Mouse (Mus musculus) telencephalon, adult 2 months (tissue): ENCODE measurements around the gene Apba2.

ENCODE experiments used
- DNase-seq: peaks from one replicate; pipeline ENCODE4 v3.0.0-alpha.2; 2011; ENCODE audit warnings: low read depth, low spot score

The Apba2 gene

DNA sequence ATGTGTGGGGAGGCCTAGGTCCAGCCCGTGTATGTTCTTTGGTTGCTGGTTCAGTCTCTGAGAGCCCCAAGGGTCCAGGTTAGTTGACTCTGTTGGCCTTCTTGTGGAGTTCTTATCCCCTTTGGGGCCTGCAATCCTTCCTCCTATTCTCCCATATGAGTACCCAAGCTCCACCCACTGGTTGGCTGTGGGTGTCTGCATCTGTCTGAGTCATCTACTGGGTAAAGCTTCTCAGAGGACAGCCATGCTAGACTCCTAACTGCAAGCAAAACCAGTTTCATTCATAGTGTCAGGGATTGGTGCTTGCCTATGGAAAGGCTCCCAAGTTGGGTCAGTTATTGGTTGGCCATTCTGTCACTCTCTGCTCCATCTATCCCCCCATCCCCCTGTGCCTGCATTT, 29.8 kb downstream of the Apba2 start:
- no peak for DNase-seq

- no peak for DNase-seq
Measured at GRCm38 (mm10) chr7:64533374-64533773, 31.9 kb downstream of the Apba2 start.

DNA sequence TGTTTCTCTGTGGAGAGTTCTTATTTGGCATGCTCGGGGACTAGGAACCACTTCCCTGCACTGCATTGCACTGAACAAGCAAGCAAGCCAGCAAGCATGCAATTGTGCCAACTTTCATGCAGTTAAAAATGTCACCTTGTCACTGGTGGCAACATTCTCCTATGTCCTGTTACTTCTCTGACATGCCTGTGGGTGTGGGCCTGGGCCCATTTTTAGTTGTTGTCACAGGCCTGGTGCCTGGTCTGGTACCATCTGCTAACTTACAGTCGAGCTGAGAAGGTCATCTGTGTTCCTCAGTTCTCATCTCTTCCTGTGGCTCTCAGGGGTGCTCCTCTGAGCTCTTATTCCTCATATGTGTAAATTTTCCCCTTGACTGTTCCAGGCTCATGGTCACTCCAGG, 33.8 kb downstream of the Apba2 start:
- no peak for DNase-seq

GRCm38 (mm10) chr7:64539450-64540148, 38.1 kb downstream of the Apba2 start:
- DNase-seq: no peak

- peak; percentile 54 for DNase-seq
Measured at GRCm38 (mm10) chr7:64546801-64547200, 45.3 kb downstream of the Apba2 start.

DNA sequence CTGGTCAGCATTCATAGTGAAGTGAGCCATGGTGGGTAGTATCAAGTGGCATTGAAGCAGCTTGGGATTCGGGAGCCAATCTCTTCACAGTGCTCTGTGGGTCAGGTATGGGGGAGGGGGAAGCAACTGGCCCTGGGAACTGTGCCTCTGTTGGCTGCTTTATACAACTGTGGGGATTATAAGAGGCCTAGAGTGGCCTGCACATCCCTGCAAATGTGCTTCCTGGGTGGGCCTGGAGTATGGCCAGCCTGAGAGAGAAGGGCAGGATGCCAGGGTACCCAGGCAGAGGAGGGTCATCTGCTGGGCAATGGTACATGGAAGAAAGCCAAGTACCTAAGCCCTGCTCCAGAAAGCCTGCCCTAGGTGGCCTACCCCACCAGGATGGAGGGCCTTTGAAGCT, 49.4 kb downstream of the Apba2 start:
- no peak for DNase-seq

DNA sequence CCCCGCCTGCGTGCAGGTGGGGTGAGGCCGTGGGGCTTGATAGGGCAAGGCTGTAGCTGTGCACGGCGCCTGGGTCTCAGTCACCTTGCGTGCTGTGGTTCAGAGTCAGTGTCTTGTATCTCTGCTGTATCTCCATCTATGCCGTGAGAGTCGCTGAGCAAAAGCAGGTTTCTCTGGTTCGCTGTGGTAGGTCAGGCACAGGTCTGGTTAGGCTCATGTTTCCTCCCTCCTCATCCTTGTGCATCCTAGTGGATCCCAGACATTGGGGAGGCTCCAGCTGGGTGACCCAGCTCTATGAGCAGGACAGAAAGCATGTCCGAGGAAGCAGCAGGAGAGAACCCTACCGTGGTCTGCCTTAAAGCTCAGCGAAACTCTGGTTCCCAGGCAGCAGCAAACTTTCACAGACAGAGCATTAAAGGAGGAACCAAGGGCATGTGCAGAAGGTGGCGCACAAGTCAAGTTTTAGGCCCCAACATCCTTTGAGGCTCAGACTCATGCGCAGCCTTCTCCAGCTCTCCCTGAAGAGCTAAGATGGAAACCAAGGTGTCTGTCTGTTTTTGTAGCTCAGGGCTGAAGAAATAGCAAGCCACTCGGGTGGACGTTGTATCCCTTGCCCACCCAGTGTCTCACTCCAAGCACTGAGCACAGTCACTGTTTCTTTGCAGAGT, 51.2 kb downstream of the Apba2 start:
- DNase-seq: no peak

DNA sequence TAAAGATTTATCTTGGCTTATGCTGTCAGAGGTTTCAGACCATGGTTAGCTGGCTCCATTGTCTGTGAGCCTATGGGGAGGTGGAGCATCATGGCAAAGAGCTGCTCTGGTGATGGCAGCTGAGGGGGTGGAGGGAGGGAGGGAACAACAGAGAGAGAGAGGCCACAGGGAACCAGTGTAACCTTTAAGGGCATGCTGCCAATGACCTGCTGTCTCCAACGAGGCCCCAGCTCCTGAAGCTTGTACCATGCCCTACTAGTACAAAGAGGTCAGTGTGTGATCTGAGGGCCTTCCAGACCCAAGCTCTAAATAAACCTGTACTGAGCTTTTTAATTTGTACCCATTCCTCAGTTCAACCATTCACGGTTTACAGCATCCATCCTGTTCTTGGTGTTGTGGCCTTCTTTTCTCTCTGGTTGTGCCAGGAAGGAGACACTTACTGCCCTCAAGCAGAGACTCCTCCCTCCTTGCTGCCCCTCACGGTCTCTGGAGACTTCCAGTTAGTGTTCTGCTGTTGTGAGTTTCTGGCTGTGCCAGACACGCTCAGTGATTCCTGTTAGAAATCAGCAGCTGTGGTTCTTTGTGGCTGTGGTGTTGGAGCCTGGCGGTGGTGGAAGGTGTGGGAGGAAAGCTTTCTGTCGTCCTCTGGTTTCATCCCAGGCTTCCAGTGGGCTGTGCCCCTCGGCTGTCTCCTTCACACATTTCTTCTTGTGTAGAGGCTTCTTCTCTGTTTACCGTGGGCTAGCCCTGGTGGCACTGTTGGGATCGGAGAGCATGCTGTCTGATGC, 60.4 kb downstream of the Apba2 start:
- DNase-seq: peak; percentile 50

GRCm38 (mm10) chr7:64564891-64565571, 63.5 kb downstream of the Apba2 start:
- peak; percentile 80 for DNase-seq

GRCm38 (mm10) chr7:64566371-64567243, 65.1 kb downstream of the Apba2 start:
- DNase-seq: peak; percentile 64

- DNase-seq: no peak
Measured at GRCm38 (mm10) chr7:64568722-64569121, 67.2 kb downstream of the Apba2 start.

GRCm38 (mm10) chr7:64569676-64570075, 68.2 kb downstream of the Apba2 start:
- DNase-seq: no peak

DNA sequence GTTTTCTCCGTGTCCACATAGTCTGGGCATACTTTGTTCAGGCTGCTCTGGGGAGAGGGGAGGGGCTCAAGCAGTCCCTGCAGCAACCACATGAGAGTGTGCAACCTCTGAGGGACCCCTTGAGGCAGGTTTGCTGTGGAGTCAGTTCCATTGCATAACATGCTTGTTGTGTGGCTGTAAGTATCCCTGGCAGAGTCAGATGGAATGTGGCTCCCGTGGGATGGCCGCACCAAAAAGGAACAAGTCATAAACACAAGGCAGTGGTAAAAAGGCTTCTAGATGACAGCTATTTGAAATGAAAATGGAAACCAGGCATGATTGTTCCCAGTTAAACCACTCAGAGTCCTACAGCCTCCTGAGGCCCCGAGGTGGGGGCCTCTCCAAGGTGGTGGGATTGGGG, 69.4 kb downstream of the Apba2 start:
- no peak for DNase-seq

- no peak for DNase-seq
Measured at GRCm38 (mm10) chr7:64574144-64574543, 72.6 kb downstream of the Apba2 start.

DNA sequence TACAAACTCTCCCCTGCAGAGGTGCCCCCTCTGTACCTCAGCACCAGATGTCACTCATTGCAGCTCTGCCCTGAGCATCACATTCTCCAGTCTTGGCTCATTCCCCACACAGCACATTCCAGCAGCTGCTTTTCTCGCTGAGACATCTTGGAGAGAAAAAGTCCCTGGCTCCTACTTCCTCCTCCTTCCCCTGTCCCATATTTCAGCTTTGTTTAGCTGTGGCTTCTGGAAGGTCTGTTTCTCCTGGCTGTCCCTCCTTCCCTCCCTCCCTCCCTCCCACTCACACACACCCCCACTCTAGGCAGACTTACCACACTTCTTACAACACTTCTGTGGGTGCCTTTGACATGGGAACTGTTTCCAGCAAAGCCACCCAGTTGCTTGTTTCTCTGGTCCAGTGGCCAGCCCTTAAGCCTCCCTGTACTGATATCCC, 75.0 kb downstream of the Apba2 start:
- DNase-seq: peak; percentile 82

DNA sequence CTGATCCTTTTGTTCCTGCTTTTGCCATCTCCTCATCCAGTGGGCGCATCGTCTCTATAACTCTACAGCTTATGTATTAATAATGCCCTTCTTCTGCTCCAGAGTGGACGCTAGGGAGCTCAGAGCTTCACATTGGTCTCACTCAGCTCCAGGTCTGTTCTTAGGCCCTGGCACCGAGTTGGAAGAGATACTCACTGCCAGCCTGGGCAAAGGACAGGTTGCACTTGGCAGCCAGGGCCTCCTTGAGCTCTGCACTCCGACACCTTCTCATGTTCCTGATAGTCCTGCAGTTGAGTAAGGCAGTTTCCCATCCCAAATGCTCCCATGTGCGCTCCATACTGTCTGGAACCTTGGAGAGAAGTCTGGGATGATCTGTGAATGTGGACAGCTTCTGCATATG, 76.7 kb downstream of the Apba2 start:
- no peak for DNase-seq

DNA sequence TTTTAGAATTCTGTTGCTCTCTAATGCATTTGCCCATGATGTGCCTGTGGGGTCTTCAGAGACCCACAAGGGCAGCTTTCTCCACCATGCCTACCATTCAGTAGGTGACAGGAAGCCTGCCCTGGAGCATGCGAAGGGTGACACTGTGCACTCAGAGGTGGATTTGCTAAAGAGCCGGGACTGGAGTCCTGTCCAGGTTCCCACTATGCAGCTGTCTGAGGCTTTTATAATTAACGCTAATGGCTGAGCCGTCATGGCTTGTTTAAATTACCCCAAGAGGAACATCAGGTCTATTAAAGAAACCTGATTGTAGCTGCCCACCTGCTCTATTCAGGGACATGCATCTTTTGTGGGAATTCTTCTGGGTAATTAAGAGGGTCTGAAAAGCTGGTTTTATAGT, 78.4 kb downstream of the Apba2 start:
- DNase-seq: no peak

- DNase-seq: no peak
Measured at GRCm38 (mm10) chr7:64580293-64580692, 78.8 kb downstream of the Apba2 start.

GRCm38 (mm10) chr7:64582358-64582757, 80.9 kb downstream of the Apba2 start:
- DNase-seq: no peak

DNA sequence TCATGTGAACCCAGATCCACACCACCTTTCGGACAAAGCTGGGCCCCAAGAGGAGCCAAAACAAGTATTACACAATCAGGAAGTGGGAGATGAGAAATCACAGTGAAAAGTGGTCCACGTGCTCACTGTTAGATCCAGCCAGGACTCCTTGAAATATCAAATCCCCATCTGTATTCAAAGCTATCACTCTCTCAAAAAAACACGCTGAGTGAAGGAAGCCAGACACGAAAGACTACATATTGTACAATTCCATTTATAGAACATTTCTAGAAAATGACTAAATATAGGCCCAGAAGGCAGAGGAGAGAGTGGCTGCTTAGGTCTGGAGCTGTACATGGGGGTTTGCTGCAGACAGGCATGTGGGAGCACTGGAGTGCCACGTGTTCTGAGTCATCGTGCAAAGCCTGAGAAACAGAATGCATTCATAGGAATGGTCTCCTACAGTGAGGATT, 82.2 kb downstream of the Apba2 start:
- DNase-seq: peak; percentile 93

DNA sequence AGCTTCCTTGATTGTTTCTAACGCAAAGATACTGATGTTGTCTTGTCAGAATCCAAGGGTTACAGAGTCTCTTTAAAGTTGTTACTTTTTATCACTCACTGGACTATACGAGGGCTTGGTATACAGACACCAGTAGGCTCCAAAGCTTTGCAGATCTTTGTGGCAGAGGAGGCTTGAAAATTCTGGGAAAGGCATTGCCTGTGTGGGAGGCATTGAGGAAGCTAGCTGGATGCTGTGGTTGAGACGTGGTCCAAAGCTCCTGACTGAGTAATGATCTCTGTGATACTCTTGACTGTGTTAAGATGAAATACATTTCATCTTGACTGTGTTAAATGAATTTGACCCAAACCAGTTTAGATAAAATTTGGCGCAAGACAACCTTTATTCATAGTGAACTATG, 84.6 kb downstream of the Apba2 start:
- DNase-seq: no peak
